Mouse (Mus musculus): ENCODE data around the gene Kansl3.
A peak's percentile ranks its signal among the peaks of the same experiment; 100 is the strongest.

The Kansl3 gene

DNA sequence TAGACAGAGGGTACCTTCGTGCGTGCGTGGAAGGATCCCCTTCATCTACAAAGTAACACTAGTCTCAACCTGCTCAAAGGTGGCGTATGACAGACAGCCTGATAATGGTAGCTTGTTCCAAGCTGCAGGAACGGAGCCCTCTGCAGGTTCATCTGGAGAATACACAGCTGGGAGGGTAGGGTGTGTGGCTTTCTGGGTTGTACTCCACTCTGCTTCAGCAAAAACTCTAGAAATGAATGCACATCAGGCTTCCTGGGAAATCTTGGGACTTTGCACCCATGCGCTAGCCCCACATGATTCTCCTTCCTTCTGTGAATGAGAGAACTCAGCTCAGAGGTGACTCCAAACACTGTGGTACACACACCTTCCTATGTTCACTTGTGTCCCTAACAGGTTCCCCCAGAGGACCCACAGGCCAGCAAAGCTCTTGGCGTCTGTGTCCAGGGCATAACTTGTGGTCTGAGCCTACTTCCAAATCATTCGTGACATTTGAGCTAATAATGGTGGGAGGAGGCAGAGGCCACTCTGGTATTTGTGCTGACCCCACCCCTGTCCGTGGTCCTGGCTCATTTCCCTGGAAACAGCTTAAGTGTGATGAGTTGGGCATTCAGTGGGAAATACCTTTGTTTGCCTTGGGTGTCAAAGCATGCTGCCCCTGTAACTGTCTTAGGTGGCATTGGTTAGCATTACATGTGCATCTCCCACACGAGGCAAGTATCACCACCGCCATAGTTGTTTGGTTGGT lies 47.0 kb downstream of the Kansl3 start:
- no peak for DNase-seq (ENCODE audit: extremely low spot score, low read depth, low spot score)

DNA sequence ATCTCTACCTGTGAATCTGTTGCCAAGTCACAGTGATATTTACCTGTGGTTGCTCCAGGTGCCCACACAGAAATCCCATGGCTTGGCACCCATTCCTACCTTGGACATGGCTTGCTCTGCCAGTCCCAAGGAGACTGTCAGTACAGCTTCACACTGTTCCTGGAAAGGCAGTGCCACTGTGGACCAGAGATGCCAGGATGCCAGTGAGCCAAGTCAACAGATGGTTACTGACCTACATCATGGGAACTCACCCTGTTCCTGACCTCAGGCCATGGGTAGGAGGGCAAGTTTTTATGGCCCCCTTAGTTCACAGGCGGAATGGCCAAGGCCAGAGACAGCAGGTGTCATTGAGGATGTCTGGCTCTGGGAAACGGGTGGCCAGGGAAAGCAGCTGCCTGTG lies 47.8 kb downstream of the Kansl3 start:
- DNase-seq (ENCODE audit: extremely low spot score, low read depth, low spot score): no peak

DNA sequence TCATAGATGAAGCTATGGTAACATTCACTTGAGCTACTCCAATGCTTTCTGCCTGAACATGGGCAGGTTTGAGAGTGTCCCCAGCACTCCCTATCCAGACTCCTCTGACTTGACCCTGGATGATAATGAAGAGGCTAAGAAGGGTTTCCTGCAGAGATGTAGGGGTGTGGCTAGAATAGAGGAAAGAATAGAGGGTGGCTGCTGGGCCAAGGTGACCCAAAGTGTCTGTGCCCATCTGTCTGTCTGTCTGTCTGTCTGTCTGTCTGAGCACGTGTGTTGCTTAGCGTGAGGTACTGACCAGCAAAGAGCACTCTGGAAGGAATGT lies 53.2 kb downstream of the Kansl3 start:
- no peak for DNase-seq (ENCODE audit: extremely low spot score, low read depth, low spot score)

DNA sequence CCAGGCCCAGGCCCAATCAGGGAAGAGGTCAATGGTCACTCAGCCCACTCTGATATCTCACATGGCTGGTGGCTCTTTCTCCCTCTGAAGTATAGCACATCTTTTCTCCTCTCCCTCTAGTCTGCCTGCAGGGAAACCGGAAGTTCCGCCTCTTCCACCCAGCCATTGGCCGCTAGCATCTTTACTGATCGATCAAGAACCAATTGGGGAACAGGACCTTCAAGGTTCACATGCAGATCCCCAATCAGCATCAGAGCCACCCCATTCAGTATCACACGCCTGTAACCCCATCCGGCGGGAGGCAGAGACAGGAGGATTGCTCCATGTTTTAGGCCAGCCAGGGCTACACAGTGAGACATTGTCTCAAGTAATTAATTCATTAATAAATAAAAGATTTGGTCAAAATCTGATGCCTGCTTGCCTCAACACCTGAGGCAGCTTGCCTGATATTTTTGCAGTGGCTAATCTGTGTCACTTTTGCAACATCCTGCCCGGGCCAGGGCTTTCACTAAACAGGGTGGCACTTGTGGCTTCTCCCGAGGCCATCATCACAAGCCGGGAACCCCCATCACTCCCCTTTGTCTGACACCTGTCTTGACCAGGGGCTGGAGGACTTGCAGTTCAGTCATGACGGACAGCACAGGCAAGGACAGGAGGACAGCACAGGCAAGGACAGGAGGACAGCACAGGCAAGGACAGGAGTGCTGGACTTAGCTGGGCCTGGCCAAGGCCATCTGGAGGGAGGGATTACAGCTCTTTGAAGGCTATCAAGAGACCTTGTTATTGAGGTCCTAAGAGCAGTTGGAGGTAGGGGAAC lies 53.8 kb downstream of the Kansl3 start:
- no peak for DNase-seq (ENCODE audit: extremely low spot score, low read depth, low spot score)

DNA sequence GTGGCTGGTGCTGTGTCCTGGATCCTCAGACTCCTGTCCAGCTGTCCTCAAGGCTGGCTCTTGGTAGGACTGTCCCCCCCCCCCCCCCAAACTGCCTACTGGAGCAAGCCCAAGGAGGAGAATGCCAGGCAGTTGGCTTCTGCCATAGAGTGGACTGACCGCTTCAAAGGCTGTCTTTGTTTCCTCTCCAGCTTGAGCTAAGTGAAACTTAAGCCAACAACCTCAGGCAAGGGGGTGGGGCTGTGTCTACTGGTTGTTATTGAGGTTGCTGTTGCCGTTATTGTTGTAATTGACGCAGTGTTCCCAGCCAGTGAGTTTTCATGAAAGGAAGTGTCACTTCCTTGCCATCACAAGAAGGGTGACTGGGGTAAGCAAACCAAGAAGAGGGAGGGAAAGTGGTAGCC lies 59.5 kb downstream of the Kansl3 start:
- DNase-seq (ENCODE audit: extremely low spot score, low read depth, low spot score): no peak

DNA sequence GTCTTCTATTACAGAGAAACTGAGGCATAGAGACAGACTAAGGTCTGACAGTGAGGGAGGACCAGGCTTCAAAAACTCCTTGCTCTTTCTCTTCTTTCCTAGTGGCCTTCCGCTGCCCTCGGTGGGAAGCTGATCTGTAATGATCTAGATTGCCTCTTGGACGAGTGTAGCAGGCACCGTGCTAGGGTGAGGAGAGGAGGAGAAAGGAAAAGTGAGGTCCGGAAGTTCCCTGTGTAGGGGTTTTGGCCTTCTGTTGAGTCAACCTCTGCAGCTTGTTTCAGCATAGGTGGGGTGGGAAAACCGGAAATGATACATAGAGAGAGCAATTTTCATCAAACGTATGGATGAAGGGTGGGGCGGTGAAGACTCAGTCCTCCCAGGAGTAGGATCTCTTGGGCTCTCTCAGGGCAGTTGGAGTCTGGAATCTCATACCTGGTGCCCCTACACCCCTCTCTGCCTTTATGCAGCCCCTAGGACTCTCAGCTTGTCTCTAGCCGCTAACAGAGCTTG lies 60.0 kb downstream of the Kansl3 start:
- no peak for DNase-seq (ENCODE audit: extremely low spot score, low read depth, low spot score)

DNA sequence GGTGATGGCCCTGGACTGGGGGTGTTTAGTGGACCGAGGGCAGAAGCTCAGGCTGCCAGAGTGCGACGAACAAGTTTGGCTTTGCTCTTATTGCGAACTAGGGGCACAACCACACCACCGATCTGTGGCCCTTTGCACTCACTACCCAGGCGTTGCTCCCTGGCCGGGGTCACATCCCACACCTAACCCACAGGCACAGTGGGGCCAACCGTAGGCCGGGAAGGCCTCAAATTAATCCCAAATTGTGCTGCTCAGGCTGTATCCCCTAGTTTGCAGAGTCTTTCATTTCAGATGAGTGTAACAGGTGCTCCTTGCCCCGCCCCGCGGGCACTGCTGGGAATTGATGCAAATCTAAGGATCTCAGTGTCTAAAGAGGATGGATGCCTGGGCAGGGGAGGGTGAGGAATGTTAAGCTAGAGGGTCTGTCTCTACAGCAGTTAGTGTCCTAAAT lies 60.5 kb downstream of the Kansl3 start:
- no peak for DNase-seq (ENCODE audit: extremely low spot score, low read depth, low spot score)

DNA sequence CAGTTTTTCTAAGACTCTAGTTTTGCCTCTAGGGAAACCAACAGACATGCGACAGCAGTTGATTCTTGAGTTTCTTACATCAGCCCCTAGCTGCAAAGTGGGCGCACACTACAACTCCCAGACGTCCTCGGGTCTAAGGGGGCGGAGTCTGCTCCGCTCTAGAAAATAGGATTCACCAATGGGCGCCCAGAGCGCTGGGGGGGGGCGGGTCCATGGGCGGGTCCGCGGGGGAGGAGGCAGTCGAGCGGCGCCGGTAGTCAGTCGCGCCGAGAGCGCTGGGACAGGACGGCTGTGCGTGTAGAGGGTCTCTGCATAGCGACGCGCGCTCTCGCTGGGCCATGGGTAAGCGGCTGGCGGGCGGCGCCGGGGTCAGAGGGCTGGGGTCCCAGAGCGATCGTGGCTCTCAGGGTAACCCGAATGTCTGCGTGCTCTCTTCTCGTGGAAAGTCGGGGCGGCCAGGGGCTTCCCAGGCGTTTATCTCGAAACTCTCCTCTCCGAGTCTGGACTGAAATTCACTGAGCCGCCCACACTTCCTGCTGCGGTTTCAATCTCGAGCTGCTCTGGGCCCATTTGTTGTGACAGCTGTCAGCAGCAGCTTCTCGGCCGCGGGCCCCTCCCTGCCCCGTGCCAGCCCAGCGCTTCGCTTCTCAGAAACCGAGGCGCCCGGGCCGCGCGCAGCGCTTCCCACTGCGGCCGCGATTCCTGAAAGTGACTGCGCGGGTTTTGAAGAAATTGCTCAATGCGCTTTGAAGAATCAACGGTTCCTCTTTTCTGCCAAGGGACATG lies 61.3 kb downstream of the Kansl3 start, which contains the start of gene Arid5a:
TSS of gene Arid5a (plus strand) at position 239 of the 786 bp plus-strand sequence.
- peak; percentile 73 for DNase-seq (ENCODE audit: extremely low spot score, low read depth, low spot score)

DNA sequence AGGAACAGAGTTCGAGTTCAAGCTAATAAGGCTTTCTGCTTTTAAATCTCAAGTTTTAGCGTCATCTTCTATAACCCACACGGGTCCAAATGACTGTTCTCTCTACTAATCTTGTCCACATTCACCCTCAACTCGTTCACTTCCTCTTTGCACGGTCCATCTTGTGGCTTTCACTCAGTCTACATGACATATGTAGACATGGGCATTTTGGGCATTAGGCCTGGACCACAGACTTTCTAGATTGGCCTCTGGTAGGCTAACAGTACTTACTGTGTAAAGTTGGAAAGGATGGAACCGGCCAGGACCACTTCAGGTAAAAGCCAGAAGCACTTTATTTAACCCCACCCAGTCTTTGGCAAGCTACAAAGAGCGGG lies 61.9 kb downstream of the Kansl3 start:
- DNase-seq (ENCODE audit: extremely low spot score, low read depth, low spot score): no peak

DNA sequence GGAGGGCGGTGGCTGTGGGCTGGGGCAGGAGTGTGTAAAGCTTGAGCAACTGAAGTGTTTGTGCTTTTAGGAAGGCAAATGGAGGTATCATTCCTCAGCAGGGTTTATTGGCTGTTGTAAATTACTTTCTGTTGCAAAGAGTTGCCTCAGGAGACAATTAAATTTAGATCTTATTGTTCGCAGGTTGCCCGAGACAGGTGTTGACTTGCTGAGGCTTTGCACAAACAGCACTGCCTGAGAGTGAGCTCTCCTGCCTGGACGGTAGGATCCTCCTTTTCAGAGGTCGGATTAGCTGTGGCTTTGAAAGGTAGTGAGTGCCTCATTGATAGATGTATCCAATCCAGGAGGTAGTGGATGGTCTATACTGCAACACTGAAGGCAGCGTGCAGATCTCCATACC lies 62.9 kb downstream of the Kansl3 start:
- DNase-seq (ENCODE audit: extremely low spot score, low read depth, low spot score): no peak

DNA sequence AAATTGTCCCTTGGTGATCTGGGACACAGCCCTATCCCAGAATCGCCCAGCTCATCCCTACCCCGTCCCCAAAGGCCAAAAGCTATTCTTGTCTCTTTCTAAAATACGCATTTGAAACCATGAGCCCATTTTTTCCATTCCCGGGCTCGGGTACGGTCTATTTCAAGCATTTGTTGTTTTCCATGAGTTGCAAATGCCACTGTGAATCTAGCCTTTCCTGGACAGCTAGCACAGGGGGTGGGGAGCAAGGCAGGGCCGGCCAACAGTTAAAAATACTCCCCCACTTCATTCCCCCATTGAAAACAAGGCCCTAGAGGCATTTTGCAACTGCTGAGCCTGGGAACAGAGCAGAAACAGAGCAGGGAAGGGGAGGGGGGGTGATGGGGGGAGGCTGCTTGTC lies 64.2 kb downstream of the Kansl3 start:
- DNase-seq (ENCODE audit: extremely low spot score, low read depth, low spot score): no peak

DNA sequence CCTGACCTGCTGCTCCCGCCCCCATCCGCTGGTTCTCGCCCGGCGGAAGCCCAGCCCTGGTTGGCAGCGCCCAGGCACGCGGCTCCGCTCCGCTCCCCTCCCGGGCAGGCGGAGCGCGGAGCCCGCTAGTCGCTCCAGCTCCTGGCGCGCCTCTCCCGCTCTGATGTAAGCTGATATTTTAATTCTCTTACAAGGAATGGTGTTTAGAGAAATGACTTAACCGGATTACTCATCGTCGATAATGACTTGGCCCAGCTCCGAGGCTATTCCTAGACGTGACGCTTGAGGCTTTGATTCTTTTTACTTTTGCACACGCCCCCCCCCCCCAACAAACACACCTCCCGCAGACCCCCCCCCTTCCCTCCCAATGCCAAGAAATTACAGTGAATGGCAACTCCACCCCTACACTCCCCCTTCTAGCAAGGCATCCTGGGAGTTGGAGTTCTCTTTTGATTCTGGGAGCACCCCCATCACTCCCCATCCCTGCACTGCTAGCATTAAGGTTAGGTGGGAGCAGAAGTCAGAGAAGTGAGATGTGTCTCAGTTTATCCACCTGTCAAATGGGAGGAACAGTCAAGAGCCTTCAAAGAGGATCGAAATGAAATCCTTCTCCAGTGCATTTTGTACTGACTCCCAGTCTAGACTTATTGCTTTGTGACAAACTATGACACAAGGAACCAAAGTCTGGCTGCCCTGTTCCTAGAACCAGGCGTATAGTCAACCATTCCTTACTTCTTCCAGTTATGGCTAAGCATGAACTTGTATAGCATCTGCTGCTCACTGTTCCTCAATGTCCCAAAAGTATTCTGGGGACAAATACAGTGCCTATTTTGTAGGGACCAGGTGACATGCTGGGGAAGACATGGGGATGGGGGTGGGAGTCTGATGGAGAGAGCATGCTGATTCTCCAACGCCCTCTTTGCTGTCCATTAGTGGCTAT lies 65.3 kb downstream of the Kansl3 start:
- DNase-seq (ENCODE audit: extremely low spot score, low read depth, low spot score): no peak

DNA sequence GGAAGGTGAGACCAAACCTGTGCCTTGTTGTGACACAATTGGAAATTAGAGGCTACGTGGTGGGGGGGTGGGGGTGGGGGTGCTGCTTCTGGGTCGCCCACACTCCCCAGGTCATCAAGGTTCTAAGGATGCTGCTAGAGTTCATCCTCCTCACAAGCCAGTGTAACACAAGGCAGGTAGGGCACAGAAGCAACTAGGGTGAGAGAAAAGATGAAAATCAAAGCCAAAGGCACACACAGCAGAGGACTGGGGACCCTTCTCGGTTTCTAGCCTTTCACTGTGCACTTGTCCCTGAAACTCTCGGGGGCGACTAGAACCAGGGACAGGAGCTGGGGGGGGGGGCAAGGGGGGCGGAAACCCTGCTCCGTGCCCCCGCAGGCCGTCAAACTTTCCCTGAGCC lies 66.0 kb downstream of the Kansl3 start:
- no peak for DNase-seq (ENCODE audit: extremely low spot score, low read depth, low spot score)

DNA sequence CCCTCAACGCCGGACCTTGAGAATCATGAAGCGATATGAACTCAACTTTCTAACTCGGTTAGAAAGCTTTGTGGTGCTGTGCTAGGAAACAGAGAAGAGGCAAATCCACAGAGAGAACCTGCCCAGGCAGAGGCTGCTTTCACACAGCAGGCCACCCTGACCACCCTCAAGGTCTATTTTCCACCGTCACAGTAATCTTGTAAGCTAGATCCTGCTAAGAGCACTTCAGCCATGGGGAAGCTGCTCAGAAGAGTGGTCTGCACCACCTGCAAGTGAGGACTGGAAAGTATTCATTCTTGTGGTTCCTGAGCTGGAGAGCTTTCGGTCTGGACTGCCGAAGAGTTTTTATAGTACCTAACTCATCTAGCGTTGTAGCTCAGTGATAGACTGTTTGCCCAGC lies 66.7 kb downstream of the Kansl3 start:
- DNase-seq (ENCODE audit: extremely low spot score, low read depth, low spot score): no peak

DNA sequence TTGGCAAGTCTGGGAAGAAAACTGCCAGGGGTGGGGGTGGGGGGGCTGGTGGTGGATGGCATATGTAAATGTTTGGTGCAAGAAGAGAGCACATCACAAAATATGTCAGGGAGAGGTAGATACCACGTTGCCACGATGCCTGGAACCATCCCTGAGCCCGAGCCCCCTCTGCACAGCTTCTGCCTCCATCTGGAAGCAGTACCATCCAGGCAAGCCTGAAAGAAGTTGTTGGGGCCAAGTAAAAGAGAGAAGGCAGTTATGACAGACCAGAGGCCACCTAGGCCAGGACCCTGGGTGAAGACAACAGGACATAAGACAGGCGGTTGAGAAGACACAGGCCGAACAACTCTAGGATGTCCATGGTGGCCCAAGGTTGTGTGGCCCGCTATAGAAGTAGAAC lies 68.5 kb downstream of the Kansl3 start:
- DNase-seq (ENCODE audit: extremely low spot score, low read depth, low spot score): no peak

DNA sequence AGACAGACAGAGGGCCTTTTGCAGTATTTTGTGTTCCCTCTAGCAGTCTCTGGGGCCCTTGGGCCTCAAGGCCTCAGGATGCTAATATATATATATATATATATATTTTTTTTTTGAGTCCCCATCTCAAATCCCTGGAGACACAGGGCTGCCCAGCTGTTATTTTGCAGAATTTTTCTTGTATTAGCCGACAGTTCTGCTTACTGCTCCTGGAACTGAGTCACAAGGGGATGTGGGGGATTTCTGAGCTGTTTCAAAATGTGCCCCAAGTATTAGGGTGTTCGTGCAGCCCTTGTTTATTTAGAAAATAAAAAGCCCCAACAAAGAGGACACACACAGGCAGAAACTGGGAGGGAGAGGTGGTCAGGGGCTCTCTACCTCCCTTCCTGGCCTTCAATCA lies 69.3 kb downstream of the Kansl3 start:
- no peak for DNase-seq (ENCODE audit: extremely low spot score, low read depth, low spot score)

DNA sequence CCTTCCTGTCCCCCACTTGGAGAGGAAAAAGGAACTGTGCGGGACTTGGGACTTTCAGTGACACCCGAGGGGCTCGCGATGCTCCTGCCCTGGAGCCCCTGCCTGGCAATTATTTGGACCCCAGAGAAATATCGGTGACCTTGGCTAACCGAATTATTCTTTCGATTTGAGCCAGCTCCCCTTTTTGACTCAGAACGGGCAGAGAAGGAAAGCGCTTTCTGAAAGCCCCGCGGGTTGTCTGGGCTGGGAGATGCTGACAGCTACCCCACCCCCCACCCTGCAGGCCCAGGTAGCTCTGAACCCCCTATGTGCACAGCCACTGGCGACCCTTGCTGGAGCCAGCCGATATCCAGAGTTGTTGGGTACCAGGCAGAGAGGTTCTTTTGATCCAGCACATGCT lies 69.9 kb downstream of the Kansl3 start:
- DNase-seq (ENCODE audit: extremely low spot score, low read depth, low spot score): no peak

DNA sequence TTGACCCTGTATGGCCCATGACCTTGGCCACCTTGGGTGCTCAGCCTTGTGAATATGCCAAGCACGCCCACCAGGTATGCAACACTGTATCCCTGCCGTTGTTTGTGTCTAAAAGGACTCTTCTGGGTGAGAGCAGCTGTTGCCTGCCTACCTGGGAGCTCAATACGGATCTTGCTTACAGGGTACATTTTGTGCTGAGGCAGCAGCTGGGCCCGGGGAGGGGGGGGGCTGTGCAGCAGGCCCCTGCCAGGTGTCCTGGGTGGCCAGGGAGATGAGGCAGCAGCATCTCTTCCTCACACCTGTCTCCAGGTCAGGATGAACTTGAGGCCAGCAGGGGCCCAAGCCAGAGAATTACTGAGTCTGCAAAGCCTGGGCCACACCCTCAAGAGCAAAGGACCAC lies 70.9 kb downstream of the Kansl3 start:
- DNase-seq (ENCODE audit: extremely low spot score, low read depth, low spot score): no peak

DNA sequence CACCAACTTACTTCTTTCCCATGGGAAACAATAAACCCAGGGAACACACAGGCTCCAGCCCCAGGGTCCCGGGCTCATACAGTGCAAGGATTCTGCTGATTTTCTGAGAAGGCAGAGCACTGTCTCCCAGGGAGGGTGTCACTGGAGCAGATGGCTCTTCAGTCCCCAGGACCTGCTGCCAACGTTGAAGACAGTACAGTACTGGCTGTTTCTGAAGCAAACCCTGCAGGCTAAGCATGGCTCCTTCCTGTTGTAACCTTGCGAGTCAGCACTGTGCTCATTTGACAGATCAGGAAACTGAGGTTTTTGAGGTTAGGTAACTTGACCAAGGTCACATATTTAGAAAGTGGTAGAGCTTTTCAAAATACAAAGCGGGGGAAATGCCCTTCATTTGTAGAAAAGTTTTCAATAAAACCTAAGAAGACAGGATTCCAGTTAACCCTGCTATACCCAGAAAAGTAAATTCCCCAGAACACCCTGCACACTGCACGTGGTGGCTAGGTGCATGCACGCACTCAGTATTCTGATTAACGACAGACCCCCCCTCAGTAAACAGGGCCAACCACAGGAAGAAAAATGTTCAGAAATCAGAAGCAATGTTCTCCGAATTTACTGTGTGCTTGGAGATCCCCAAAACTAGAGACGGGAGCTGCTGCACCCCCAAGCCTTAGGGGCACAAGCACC lies 72.4 kb downstream of the Kansl3 start:
- DNase-seq (ENCODE audit: extremely low spot score, low read depth, low spot score): no peak

DNA sequence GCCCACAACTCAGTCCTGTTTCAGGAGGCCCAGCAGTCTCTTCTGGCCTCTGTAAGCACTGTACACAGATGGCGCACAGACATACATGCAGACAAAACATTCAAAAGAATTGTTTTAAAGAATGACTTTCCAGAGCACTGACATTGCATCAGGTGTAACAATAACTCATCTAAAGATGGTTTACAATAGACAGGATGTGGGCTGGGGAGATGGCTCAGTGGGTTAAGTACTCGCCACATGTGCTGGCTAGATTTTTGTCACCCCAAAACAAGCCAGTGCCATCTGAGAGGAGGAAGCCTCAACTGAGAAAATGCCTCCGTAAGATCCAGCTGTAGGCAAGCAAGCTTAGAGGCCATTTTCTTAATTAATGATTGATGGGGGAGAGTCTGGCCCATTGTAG lies 74.6 kb downstream of the Kansl3 start:
- DNase-seq (ENCODE audit: extremely low spot score, low read depth, low spot score): no peak

Measured in hindlimb bud, embryonic 11.5 days (tissue).